Mouse (Mus musculus) CH12.LX (cell line): ENCODE data around the gene Zfp956.

ENCODE experiments used
- CHD1 ChIP-seq: IDR thresholded peaks from 2 replicates; pipeline ENCODE4 v1.6.1; 2012; ENCODE audit warnings: low read depth, low read length, improper control_type of control experiment, inconsistent platforms
- CTCF ChIP-seq, 2 experiments: IDR thresholded peaks in 1 of 2; conservative IDR thresholded peaks in 1 of 2; 2 replicates each; pipeline ENCODE4 v1.5.1; 2011 to 2012; ENCODE audit warnings: low read depth in 2 of 2, low read length in 2 of 2, improper control_type of control experiment in 1 of 2, inconsistent platforms in 1 of 2, mild to moderate bottlenecking in 1 of 2, moderate library complexity in 1 of 2
- EP300 ChIP-seq: IDR thresholded peaks from 2 replicates; pipeline ENCODE4 v1.6.1; 2011; ENCODE audit warnings: low read length, improper control_type of control experiment
- IRF4 ChIP-seq: IDR thresholded peaks from 2 replicates; pipeline ENCODE4 v1.6.1; 2014; ENCODE audit warnings: low read depth, mild to moderate bottlenecking, inconsistent platforms, low read length, improper control_type of control experiment
- MAX ChIP-seq: IDR thresholded peaks from 2 replicates; pipeline ENCODE4 v1.6.1; 2011; ENCODE audit warnings: low read length, improper control_type of control experiment
- POLR2A ChIP-seq: IDR thresholded peaks from 2 replicates; pipeline ENCODE4 v1.6.1; 2011; ENCODE audit warnings: low read depth, mild to moderate bottlenecking, improper control_type of control experiment, low read length

GRCm38 (mm10) chr6:47904917-47905695 is 48.1 kb upstream of the Zfp956 start:
- TF ChIP-seq IRF4 (no peak), CHD1 (no peak), EP300 (no peak), MAX (no peak), CTCF (conservative IDR thresholded peaks at IDR 0.05 in 1 of 2, IDR thresholded peaks at IDR 0.05 in 1 of 2; ENCODE audit: low read depth in 2 of 2, low read length in 2 of 2) (no peak), POLR2A (no peak)
